Mouse (Mus musculus) R1 (cell line): ENCODE data around the gene P3h2.

Experiments used
- DNase-seq: peaks from one replicate; pipeline ENCODE4 v3.0.0-alpha.2; 2018; ENCODE audit warnings: low read depth, low spot score

P3h2 gene

GRCm38 (mm10) chr16:25983635-25984034 lies 121.9 kb downstream of the P3h2 start:
- DNase-seq = peak; percentile 17

GRCm38 (mm10) chr16:25979037-25979436 lies 126.5 kb downstream of the P3h2 start:
- no peak for DNase-seq

- DNase-seq = no peak
Measured at GRCm38 (mm10) chr16:25977210-25977609, 128.4 kb downstream of the P3h2 start.

GRCm38 (mm10) chr16:25971285-25971684 lies 134.3 kb downstream of the P3h2 start:
- no peak for DNase-seq

GRCm38 (mm10) chr16:25970720-25971119 lies 134.9 kb downstream of the P3h2 start:
- DNase-seq = no peak

GRCm38 (mm10) chr16:25970193-25970592 lies 135.4 kb downstream of the P3h2 start:
- DNase-seq = no peak

GRCm38 (mm10) chr16:25967297-25967696 lies 138.3 kb downstream of the P3h2 start:
- DNase-seq = peak; percentile 52

GRCm38 (mm10) chr16:25963856-25964255 lies 141.7 kb downstream of the P3h2 start:
- peak; percentile 63 for DNase-seq

GRCm38 (mm10) chr16:25960345-25960744 lies 145.2 kb downstream of the P3h2 start:
- no peak for DNase-seq

GRCm38 (mm10) chr16:25959929-25960328 lies 145.7 kb downstream of the P3h2 start:
- no peak for DNase-seq

GRCm38 (mm10) chr16:25958650-25959238 lies 146.8 kb downstream of the P3h2 start:
- no peak for DNase-seq

GRCm38 (mm10) chr16:25958213-25958612 lies 147.4 kb downstream of the P3h2 start:
- DNase-seq = no peak

GRCm38 (mm10) chr16:25956831-25957230 lies 148.8 kb downstream of the P3h2 start:
- DNase-seq = no peak

- DNase-seq = no peak
Measured at GRCm38 (mm10) chr16:25954614-25955013, 151.0 kb downstream of the P3h2 start.

- no peak for DNase-seq
Measured at GRCm38 (mm10) chr16:25953359-25953758, 152.2 kb downstream of the P3h2 start.

- DNase-seq = no peak
Measured at GRCm38 (mm10) chr16:25952005-25952404, 153.6 kb downstream of the P3h2 start.

GRCm38 (mm10) chr16:25948067-25948466 lies 157.5 kb downstream of the P3h2 start:
- DNase-seq = peak; percentile 7

GRCm38 (mm10) chr16:25945151-25945955 lies 160.2 kb downstream of the P3h2 start:
- DNase-seq = no peak

GRCm38 (mm10) chr16:25942261-25942660 lies 163.3 kb downstream of the P3h2 start:
- DNase-seq = no peak

- no peak for DNase-seq
Measured at GRCm38 (mm10) chr16:25934181-25934580, 171.4 kb downstream of the P3h2 start.

- no peak for DNase-seq
Measured at GRCm38 (mm10) chr16:25912185-25912584, 193.4 kb downstream of the P3h2 start.
